Mouse (Mus musculus) megakaryocyte, adult 5-6 weeks (primary cell): ENCODE measurements around the gene Nfe2l2. TPM values are rescaled to one million over a fixed set of nuclear protein-coding genes. Genes with fewer than 3 reads are reported as not detected.

ENCODE experiments used
- ATAC-seq: 2 replicates; pipeline ENCODE4 v1.8.0; 2016; ENCODE audit warnings: mild to moderate bottlenecking, inconsistent platforms; ENCODE audit not compliant: poor library complexity, severe bottlenecking
- total RNA-seq, 2 experiments: library from RNA; stranded (forward) in 1 of 2; stranded (reverse) in 1 of 2; fragments of 153-499, 151-499 nt in 1 of 2; fragments of 221-1000, 200-1000 nt in 1 of 2; gene quantifications; 2 replicates each; pipeline versions ENCODE4 v1.2.3 to v1.2.4; 2015 to 2017

Nfe2l2 gene
- total RNA-seq (2015) (148 TPM in 2 replicates), total RNA-seq (2017) (81.2 and 94.4 TPM in 2 replicates)

GRCm38 (mm10) chr2:75704234-75705161 lies at the start of gene Nfe2l2:
TSS of gene Nfe2l2 (minus strand) at chr2:75704641.
- peak; percentile 74 for ATAC-seq

- ATAC-seq: no peak
Observed at GRCm38 (mm10) chr2:75752306-75753175, 48.1 kb upstream of the Nfe2l2 start.

GRCm38 (mm10) chr2:75751896-75752295 lies 47.5 kb upstream of the Nfe2l2 start:
- ATAC-seq: no peak

GRCm38 (mm10) chr2:75750869-75751268 lies 46.4 kb upstream of the Nfe2l2 start:
- ATAC-seq: no peak

DNA sequence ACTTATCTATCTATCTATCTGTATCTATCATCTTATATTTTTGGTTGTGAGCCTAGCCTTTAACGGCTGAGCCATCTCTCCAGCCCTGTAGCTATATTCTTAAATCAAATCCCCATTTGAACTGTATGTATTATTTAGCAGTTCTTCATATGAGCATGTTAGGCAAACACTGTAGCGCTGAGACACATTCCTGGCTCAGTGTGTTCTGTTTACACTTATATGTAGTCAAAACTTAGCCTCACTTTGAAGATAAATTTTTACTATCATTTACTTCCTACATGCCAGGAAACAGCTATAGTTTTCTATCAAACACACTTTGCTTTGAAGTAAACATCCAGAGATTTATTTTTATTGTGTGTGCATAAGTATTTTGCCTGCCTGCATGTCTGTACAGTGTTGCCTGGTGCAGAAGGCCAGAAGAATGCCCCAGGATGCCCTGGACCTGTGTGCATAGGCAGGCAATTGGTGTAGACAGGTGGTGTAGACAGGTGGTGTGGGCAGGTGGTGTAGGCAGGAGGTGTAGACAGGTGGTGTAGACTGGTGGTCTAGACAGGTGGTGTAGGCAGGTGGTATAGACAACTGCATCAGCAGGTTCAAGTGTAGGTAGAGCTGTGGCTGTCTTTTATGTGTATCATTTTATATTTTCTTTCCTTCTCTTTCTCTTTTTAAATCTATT lies 45.7 kb upstream of the Nfe2l2 start:
- no peak for ATAC-seq

DNA sequence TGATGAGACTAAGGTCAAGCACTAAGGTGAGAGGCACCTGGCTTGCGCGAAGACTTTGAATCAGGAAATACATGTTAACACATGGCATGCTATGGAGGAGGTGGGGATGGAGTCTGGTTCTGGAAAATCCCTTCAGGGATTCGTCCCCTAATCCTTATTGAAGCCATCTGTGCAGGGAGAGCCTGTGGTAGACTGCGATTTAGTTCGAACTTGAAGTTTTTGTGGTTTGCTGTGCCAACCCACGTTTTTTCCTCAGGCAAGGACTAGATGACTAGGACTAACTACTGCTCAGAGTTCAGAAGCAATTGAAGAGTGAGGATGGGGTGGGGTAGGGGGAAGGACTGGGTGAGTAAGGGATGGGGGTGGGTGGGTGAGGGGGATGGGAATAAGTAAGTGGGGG lies 44.4 kb upstream of the Nfe2l2 start:
- no peak for ATAC-seq

DNA sequence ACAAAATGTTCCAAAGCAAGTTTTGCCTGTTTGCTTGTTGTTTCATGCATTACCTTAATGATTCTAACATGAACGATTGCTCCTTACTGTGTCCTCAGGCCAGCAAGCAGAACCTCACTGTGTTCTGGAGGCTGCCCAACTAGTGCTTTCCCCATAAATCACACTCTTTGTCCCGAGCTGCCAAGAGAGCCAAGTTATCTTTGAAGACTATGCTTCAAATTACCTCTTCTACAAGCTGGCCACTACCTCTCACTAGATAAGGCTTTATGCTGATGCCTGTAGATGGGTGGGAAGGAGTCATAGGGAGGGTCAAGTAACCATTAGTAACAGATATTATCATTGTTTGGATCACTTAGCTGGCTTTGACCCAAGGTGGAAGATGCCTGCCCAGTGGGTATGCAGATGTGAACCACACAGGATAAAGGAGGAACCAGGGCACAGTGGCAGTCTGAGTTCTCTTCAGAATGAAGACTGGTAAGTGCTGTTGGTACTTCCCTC lies 32.6 kb upstream of the Nfe2l2 start:
- peak; percentile 72 for ATAC-seq

DNA sequence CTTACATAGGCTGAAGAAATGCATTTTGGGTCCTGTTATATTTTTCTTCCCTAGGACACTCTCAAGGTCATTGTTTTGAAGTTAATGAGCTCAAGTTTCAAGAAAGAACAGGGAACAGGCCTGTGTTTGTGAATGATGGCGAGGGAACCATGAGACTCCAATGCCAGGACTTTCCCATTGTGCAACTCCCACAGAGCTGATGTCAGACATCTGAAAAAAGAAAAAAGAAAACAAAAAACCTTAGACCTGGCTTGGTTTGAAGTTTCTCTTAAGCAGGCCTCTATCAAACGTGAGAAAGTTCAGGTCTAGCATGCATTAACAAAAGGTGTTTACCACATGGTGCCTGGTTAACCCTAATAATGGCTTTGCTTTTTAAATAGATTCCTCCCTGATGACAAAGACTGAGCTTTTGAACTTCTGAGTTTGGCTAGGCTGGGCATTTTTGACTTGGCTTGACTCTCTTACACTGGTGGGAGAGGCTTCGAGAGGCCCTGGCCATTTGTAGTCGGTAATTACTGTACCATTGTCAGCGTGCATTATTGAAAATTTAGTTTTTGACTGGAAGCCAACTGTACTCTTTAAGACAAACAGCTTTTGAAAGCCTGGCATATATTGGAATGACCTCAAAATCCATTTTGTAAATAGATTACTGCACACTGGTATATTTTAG lies 29.9 kb upstream of the Nfe2l2 start:
- ATAC-seq: no peak

- peak; percentile 46 for ATAC-seq
Observed at GRCm38 (mm10) chr2:75733177-75733576, 28.7 kb upstream of the Nfe2l2 start.

DNA sequence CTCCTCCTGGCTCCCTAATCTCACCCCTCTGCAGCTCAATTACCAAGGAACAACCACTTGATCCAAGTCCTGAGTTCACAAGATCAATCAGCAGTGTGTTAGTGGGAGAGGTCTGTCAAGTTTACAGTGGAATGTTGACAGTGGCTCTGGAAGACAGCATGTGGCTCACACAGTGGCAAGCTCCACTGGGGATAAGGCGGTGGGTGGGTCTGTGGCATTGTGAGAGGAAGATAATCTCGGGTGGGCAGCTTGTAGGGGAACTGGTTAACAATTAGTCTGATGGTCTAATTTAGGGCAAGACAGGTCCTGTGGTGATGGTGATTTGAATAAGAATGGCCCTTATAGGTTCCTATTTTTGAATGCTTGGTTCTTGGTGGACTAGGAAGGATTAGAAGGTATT lies 27.5 kb upstream of the Nfe2l2 start:
- ATAC-seq: no peak

DNA sequence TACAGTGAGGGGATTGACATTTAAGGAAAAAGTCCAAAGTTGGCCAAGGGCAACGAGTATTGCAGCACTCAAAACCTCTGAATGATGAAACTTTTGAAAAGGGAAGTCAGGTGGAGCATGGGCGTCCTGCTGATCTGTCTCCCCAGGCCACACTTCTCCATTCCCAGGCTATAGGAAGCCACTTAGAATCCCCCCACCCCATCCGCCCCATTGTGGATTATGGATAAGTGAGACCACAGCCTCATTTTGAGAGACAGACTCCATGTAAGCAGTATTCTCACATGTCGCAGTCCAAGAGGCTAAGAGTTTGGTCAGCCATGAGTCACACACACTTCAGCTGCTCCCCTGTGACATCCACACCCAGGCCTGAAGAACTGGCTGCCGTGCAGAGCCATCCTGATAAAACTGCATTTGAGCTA lies 26.8 kb upstream of the Nfe2l2 start:
- ATAC-seq: peak; percentile 85

DNA sequence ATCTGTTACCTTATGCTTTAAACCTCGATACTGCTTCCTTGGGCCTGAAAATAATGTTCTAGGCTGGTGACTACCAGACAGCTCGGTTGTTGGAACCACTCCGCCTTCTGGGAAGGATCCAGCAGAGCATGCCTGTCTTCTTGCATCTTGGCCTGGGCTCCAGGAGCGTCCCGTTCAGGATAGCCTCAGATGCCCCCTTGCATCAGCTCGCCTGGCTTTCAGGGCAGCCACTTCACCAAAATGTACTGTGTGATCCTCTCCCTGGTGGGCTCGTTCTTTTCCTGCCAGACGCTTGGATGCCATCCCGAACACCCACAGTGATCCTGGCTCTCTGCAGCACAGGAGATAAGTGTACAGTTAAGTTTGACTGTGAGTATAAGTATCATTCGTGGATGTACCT lies 25.6 kb upstream of the Nfe2l2 start:
- ATAC-seq: no peak

- no peak for ATAC-seq
Observed at GRCm38 (mm10) chr2:75724863-75725445, 20.5 kb upstream of the Nfe2l2 start.

- no peak for ATAC-seq
Observed at GRCm38 (mm10) chr2:75723481-75723880, 19.0 kb upstream of the Nfe2l2 start.

DNA sequence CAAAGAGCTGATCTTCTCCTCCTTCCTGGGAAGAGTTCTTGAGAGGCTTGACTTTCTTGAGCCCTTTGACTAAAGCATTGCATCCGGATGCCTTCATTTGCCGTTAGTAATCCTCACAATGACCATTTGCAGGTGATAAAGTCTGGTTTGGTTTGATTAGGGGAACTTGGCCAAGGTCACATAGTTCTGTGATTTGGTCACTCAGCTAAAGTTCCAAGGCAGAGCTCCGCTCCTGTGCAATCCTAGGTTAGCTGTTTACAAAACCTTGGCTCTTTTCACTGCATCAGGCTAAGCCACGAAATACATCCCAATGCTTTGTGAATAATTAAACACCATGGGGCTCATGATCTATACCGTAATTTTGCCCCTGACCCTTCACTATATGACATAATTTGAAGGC lies 18.5 kb upstream of the Nfe2l2 start:
- no peak for ATAC-seq

DNA sequence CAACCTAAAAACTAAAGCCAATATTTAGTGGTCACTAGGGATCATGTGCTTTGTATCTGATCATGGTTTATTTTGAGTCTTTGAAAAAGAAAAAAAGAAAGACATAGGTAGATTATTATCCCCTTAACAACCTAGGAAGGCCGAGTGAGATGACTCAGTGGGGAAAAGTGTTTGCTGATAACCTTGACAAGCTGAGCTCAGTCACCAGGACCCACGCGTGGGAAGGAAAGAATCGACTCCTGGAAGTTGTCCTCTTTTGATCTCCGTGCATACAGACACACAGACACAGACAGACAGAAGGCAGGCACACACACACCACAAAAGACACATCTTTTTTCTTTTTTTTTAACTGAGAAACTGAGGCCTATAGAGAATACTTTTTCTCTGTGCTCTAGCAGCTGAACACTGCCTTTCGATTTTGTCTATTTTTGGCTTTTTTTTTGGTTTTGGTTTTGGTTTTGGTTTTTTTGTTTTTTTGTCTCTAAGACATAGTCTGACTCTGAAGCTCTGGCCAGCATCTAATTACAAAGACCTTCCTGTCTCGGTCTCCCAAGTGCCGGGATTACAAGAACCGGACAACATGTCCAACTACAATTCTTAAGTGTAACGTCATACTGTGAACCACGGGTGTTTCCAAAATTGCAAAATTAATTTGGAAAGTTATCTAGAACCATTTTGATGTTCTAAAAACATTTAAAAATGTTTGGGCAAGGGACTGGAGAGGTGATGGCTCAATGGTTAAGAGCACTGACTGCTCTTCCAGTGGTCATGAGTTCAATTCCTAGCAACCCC lies 16.0 kb upstream of the Nfe2l2 start:
- no peak for ATAC-seq

- no peak for ATAC-seq
Observed at GRCm38 (mm10) chr2:75719331-75719869, 15.0 kb upstream of the Nfe2l2 start.

DNA sequence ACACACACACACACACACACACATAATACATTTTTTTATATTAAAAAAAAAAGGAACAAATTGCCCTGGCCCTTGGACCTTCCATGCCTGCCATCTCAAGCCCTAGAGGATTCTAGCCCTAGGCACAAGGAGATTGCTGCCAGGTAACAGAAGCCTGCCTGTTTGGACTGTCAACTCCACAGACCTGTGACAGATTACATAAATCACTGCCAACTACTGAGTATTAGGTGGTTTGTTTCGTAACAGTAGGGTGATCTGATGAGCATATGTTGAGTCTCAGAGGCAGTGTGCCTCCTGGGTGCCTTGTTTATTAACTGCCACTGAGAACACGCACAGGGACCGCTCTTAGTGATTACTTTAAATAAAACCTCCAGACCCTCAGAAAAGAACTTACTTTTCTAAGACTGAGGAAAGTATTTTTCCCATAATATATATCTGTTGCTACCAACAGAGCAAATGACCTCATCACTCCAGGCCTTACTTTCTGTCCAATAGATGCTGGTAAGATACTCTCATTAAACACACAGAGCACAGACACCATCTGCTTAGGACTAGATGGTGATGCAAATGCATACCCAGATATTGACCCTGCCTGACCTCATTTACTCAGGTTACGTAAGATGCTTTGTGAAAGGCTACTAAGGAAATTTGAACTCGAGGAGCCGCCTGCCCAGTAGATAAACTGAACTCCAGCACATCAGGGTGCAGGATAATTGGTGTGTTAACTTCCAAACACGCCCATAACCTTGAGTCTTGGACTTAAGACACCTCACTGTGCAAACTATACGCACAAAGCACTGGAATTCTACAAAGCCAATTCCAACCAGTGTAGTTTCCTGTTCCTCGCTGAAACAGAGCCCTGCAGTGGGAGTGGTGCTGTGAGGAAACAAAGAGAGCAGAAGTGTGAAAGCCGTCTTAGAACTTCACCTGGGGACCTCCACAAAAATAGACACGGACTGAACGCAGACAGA lies 11.9 kb upstream of the Nfe2l2 start:
- ATAC-seq: peak; percentile 74
